26 mouse cellular contexts compared by ENCODE assay signal in the genomic region with DNA sequence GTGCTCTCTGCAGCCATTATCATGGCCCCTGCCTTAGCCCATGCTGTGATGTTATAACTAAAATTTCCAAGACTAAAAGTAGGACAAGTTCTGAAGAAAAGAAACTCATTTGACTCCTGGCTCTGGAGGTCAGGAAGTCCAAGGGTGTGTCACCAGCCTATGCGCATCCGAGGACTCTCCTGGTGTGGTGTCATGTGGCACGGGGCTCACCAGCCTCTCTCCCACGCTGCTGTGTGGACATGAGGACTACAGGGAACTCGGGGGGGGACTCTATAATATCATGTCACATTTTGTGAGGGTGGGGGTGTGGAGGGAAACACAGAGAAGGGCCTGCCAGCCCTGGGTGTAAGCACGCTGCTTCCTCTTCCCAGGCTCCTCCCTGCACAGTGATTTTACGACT.
DNase-seq lines count a peak whose midpoint lies in the region; ATAC-seq lines count a peak whose summit lies in the region.
"Had no signal": no experiment of that assay in that cellular context is flagged by ENCODE, and none has a peak within 500 bp of the region (broad histone marks: within the 10 kb centered on the region; RNA-seq: fewer than 3 reads in every experiment).

No protein-coding gene starts in this region.

- H3K27me3 ChIP-seq in forebrain, embryonic 16.5 days (replicated peaks; ENCODE audit: control insufficient read depth, insufficient read depth, low read length) = no peaks in the 10 kb centered on the region
- H3K27me3 ChIP-seq: embryonic facial prominence, embryonic 15.5 days; heart, embryonic 13.5 days; limb, embryonic 12.5 days; liver, embryonic 15.5 days; lung, embryonic 15.5 days had no signal

- H3K9me3 ChIP-seq in forebrain, embryonic 16.5 days (ENCODE audit: control insufficient read depth, low read length) = no peaks in the 10 kb centered on the region
- H3K9me3 ChIP-seq: embryonic facial prominence, embryonic 10.5 days; embryonic facial prominence, embryonic 15.5 days; heart, embryonic 13.5 days; limb, embryonic 12.5 days; liver, embryonic 15.5 days; lung, embryonic 15.5 days had no signal

- H3K36me3 ChIP-seq in forebrain, embryonic 16.5 days (ENCODE audit: control insufficient read depth, insufficient read depth) = no peaks in the 10 kb centered on the region; the same call in 1 of the 2 replicates
- H3K36me3 ChIP-seq: embryonic facial prominence, embryonic 15.5 days; limb, embryonic 12.5 days; liver, embryonic 15.5 days; lung, embryonic 15.5 days had no signal

- intact Hi-C loops in heart, postnatal 25 days (cut with DNase I) = no loop called here

- peak; percentile 81 for DNase-seq in heart, adult 11 months
- DNase-seq in heart, postnatal 25 days (ENCODE audit: low spot score) = no peak
- peak; percentile 6 for DNase-seq in lung, postnatal 10 days
- DNase-seq in lung, postnatal 14 days = no peak
- no peak for DNase-seq in urinary bladder, postnatal 10 days (ENCODE audit: low spot score)
- DNase-seq: adrenal gland, adult 8-10 months; B cell, adult 2 months; cerebellum, adult 2 months; cerebellum, postnatal 14 days; heart, postnatal 10 days; kidney, adult 8-10 months; kidney, postnatal 10 days; layer of hippocampus, adult 9-11 months; thymus, adult 2 months; thymus, postnatal 36 days had no signal

- peaks cover 33% of the 10 kb centered on the region for H3K4me1 ChIP-seq in forebrain, embryonic 16.5 days (replicated peaks; ENCODE audit: control insufficient read depth, insufficient read depth, low read length)
- H3K4me1 ChIP-seq: liver, embryonic 15.5 days had no signal

- peak overlapping the region; percentile 70 for H3K27ac ChIP-seq in forebrain, embryonic 16.5 days (ENCODE audit: low read length)
- H3K27ac ChIP-seq: embryonic facial prominence, embryonic 10.5 days; embryonic facial prominence, embryonic 15.5 days; heart, embryonic 13.5 days; hindbrain, postnatal 0 days; liver, embryonic 15.5 days; lung, embryonic 15.5 days had no signal

- peak; percentile 15; the same call in 1 of the 2 replicates for ATAC-seq in forebrain, embryonic 16.5 days
- ATAC-seq: intestine, embryonic 16.5 days; midbrain, embryonic 16.5 days had no signal

- H3K9ac ChIP-seq in forebrain, embryonic 16.5 days (replicated peaks; ENCODE audit: low read depth, low read length) = no peak overlapping the region
- H3K9ac ChIP-seq: embryonic facial prominence, embryonic 15.5 days; heart, embryonic 13.5 days; limb, embryonic 12.5 days; liver, embryonic 15.5 days; lung, embryonic 15.5 days had no signal

- H3K4me3 ChIP-seq in forebrain, embryonic 16.5 days (replicated peaks; ENCODE audit: low read length) = no peak overlapping the region
- H3K4me3 ChIP-seq: embryonic facial prominence, embryonic 10.5 days; embryonic facial prominence, embryonic 15.5 days; heart, embryonic 13.5 days; limb, embryonic 12.5 days; liver, embryonic 15.5 days; lung, embryonic 15.5 days had no signal

- H3K4me2 ChIP-seq in forebrain, embryonic 16.5 days (ENCODE audit: low read length) = no peak overlapping the region
- H3K4me2 ChIP-seq: embryonic facial prominence, embryonic 15.5 days; heart, embryonic 13.5 days; limb, embryonic 12.5 days; liver, embryonic 15.5 days; lung, embryonic 15.5 days; midbrain, embryonic 11.5 days had no signal

- WGBS in forebrain, embryonic 16.5 days = 68% methylated on average over 7 of the region's 7 CpGs

Comparison
In these comparisons a context has a peak if more than half of its experiments do, and no peak if none do; other contexts are left out.
1. DNase-seq: peak in heart, adult 11 months (single experiment) and lung, postnatal 10 days (single experiment); none in heart, postnatal 25 days (single experiment), lung, postnatal 14 days (single experiment) and urinary bladder, postnatal 10 days (single experiment).